Mouse (Mus musculus) MEL (cell line): ENCODE measurements around the gene Iqgap3. TPM values are rescaled to one million over a fixed set of nuclear protein-coding genes. Genes with fewer than 3 reads are reported as not detected.

Experiments
- DNase-seq: peaks from one replicate; pipeline ENCODE4 v3.0.0; 2011; ENCODE audit warnings: low read depth, low spot score
- H3K27ac ChIP-seq: 2 replicates; pipeline ENCODE4 v1.5.1; 2012; ENCODE audit warnings: low read depth, mild to moderate bottlenecking, control low read depth, low read length, moderate library complexity; ENCODE audit not compliant: control insufficient read depth
- H3K27me3 ChIP-seq, 2 experiments: fragments of 150-350 bp in 1 of 2; sonication (generic) in 1 of 2; 2 replicates each; pipeline ENCODE4 v1.6.1; 2012; ENCODE audit warnings: low read length in 2 of 2, mild to moderate bottlenecking in 2 of 2, improper control_type of control experiment in 1 of 2, moderate library complexity in 1 of 2; ENCODE audit not compliant: insufficient read depth in 2 of 2, control insufficient read depth in 1 of 2
- H3K36me3 ChIP-seq, 2 experiments: 2 replicates each; pipeline ENCODE4 v1.6.1; 2012 to 2014; ENCODE audit warnings: low read length in 2 of 2, improper control_type of control experiment in 1 of 2, inconsistent platforms in 1 of 2, mild to moderate bottlenecking in 1 of 2; ENCODE audit not compliant: insufficient read depth in 2 of 2, control insufficient read depth in 1 of 2
- H3K4me1 ChIP-seq, 2 experiments: fragments of 150-350 bp in 1 of 2; sonication (generic) in 1 of 2; 2 replicates each; pipeline ENCODE4 v1.6.1; 2012; ENCODE audit warnings: low read length in 2 of 2, improper control_type of control experiment in 1 of 2, mild to moderate bottlenecking in 1 of 2; ENCODE audit not compliant: insufficient read depth in 2 of 2, control insufficient read depth in 1 of 2
- H3K4me3 ChIP-seq, 2 experiments: fragments of 150-350 bp in 1 of 2; sonication (generic) in 1 of 2; 2 replicates each; pipeline ENCODE4 v1.5.1; 2012; ENCODE audit warnings: low read depth in 2 of 2, low read length in 2 of 2, mild to moderate bottlenecking in 2 of 2, moderate library complexity in 2 of 2, control low read depth in 1 of 2, improper control_type of control experiment in 1 of 2; ENCODE audit not compliant: control insufficient read depth in 1 of 2, insufficient read depth in 1 of 2
- H3K79me2 ChIP-seq: 2 replicates; pipeline ENCODE4 v1.6.1; 2012; ENCODE audit warnings: mild to moderate bottlenecking, low read length, moderate library complexity; ENCODE audit not compliant: control insufficient read depth, poor library complexity, insufficient read depth
- H3K9ac ChIP-seq: 2 replicates; pipeline ENCODE4 v1.6.1; 2012; ENCODE audit warnings: low read depth, mild to moderate bottlenecking, control low read depth, low read length, moderate library complexity; ENCODE audit not compliant: control insufficient read depth, poor library complexity, severe bottlenecking
- H3K9me3 ChIP-seq: fragments of 150-350 bp; sonication (generic); replicated peaks from 2 replicates; pipeline ENCODE4 v1.6.1; 2012; ENCODE audit warnings: mild to moderate bottlenecking, low read length, improper control_type of control experiment, moderate library complexity; ENCODE audit not compliant: insufficient read depth
- BHLHE40 ChIP-seq: IDR thresholded peaks from 2 replicates; pipeline ENCODE4 v1.6.1; 2012; ENCODE audit warnings: low read depth, mild to moderate bottlenecking, inconsistent platforms, low read length, improper control_type of control experiment, borderline replicate concordance
- CHD1 ChIP-seq: IDR thresholded peaks from 2 replicates; pipeline ENCODE4 v1.6.1; 2012; ENCODE audit warnings: low read depth, mild to moderate bottlenecking, inconsistent platforms, low read length, improper control_type of control experiment
- CTCF ChIP-seq, 3 experiments: IDR thresholded peaks in 2 of 3; conservative IDR thresholded peaks in 1 of 3; 2 replicates each; pipeline ENCODE4 v1.5.1; 2011 to 2012; ENCODE audit warnings: low read length in 3 of 3, low read depth in 2 of 3, mild to moderate bottlenecking in 2 of 3, improper control_type of control experiment in 1 of 3, inconsistent platforms in 1 of 3, mixed read lengths in 1 of 3, moderate library complexity in 1 of 3; ENCODE audit not compliant: control insufficient read depth in 1 of 3, insufficient read depth in 1 of 3, poor library complexity in 1 of 3, severe bottlenecking in 1 of 3
- GABPA ChIP-seq: IDR thresholded peaks from 2 replicates; pipeline ENCODE4 v1.6.1; 2012; ENCODE audit warnings: low read depth, mild to moderate bottlenecking, inconsistent platforms, low read length, improper control_type of control experiment, moderate library complexity
- GATA1 ChIP-seq: IDR thresholded peaks from 2 replicates; pipeline ENCODE4 v1.6.1; 2011; ENCODE audit warnings: low read depth, low read length, improper control_type of control experiment
- JUND ChIP-seq: IDR thresholded peaks from 2 replicates; pipeline ENCODE4 v1.6.1; 2011; ENCODE audit warnings: low read depth, mild to moderate bottlenecking, improper control_type of control experiment, low read length
- KAT2A ChIP-seq: conservative IDR thresholded peaks from 2 replicates; pipeline ENCODE4 v1.6.1; 2012; ENCODE audit warnings: low read depth, low read length, improper control_type of control experiment, inconsistent platforms
- MAX ChIP-seq: IDR thresholded peaks from 2 replicates; pipeline ENCODE4 v1.6.1; 2011; ENCODE audit warnings: low read length, improper control_type of control experiment
- MYB ChIP-seq: IDR thresholded peaks from 2 replicates; pipeline ENCODE4 v1.6.1; 2011; ENCODE audit warnings: mild to moderate bottlenecking, low read depth, low read length, improper control_type of control experiment
- NRF1 ChIP-seq: IDR thresholded peaks from 2 replicates; pipeline ENCODE4 v1.6.1; 2014; ENCODE audit warnings: low read depth, mild to moderate bottlenecking, inconsistent platforms, low read length, improper control_type of control experiment, moderate library complexity; ENCODE audit not compliant: poor library complexity, insufficient read depth, severe bottlenecking
- POLR2A ChIP-seq, 2 experiments: IDR thresholded peaks; 2 replicates each; pipeline ENCODE4 v1.6.1; 2011 to 2012; ENCODE audit warnings: low read length in 2 of 2, mild to moderate bottlenecking in 2 of 2, control low read depth in 1 of 2, improper control_type of control experiment in 1 of 2, low read depth in 1 of 2, moderate library complexity in 1 of 2; ENCODE audit not compliant: control insufficient read depth in 1 of 2, insufficient read depth in 1 of 2, poor library complexity in 1 of 2
- POLR2AphosphoS2 ChIP-seq: IDR thresholded peaks from 2 replicates; pipeline ENCODE4 v1.6.1; 2011; ENCODE audit warnings: low read length, improper control_type of control experiment
- POLR2AphosphoS5 ChIP-seq: IDR thresholded peaks from 2 replicates; pipeline ENCODE4 v1.6.1; 2012; ENCODE audit warnings: low read depth, borderline replicate concordance, mild to moderate bottlenecking, inconsistent platforms, low read length, moderate library complexity, mixed read lengths
- RCOR1 ChIP-seq: IDR thresholded peaks from 2 replicates; pipeline ENCODE4 v1.6.1; 2012; ENCODE audit warnings: low read depth, mild to moderate bottlenecking, inconsistent platforms, low read length, improper control_type of control experiment
- SIN3A ChIP-seq: IDR thresholded peaks from 2 replicates; pipeline ENCODE4 v1.6.1; 2012; ENCODE audit warnings: low read length, improper control_type of control experiment, inconsistent platforms
- SMC3 ChIP-seq: IDR thresholded peaks from 2 replicates; pipeline ENCODE4 v1.6.1; 2011; ENCODE audit warnings: low read depth, low read length, improper control_type of control experiment
- TBP ChIP-seq: IDR thresholded peaks from 2 replicates; pipeline ENCODE4 v1.8.0; 2011; ENCODE audit warnings: low read depth, low read length, improper control_type of control experiment
- TCF12 ChIP-seq: IDR thresholded peaks from 2 replicates; pipeline ENCODE4 v1.6.1; 2014; ENCODE audit warnings: low read depth, mild to moderate bottlenecking, inconsistent platforms, low read length, improper control_type of control experiment, moderate library complexity
- UBTF ChIP-seq: IDR thresholded peaks from 2 replicates; pipeline ENCODE4 v1.6.1; 2012; ENCODE audit warnings: low read depth, mild to moderate bottlenecking, inconsistent platforms, low read length, improper control_type of control experiment, moderate library complexity, borderline replicate concordance; ENCODE audit not compliant: insufficient read depth
- USF1 ChIP-seq: IDR thresholded peaks from 2 replicates; pipeline ENCODE4 v1.6.1; 2014; ENCODE audit warnings: low read depth, mild to moderate bottlenecking, inconsistent platforms, low read length, improper control_type of control experiment, moderate library complexity
- USF2 ChIP-seq, 2 experiments: IDR thresholded peaks; 2 replicates each; pipeline ENCODE4 v1.6.1; 2011 to 2012; ENCODE audit warnings: improper control_type of control experiment in 2 of 2, low read length in 2 of 2, borderline replicate concordance in 1 of 2, inconsistent platforms in 1 of 2, low read depth in 1 of 2, mild to moderate bottlenecking in 1 of 2; ENCODE audit not compliant: insufficient read depth in 1 of 2
- ZNF384 ChIP-seq: IDR thresholded peaks from 2 replicates; pipeline ENCODE4 v1.6.1; 2012; ENCODE audit warnings: low read depth, mild to moderate bottlenecking, inconsistent platforms, low read length, improper control_type of control experiment
- polyA plus RNA-seq, 2 experiments: library from polyadenylated mRNA; stranded (reverse) in 1 of 2; unstranded in 1 of 2; fragments of >175 nt in 1 of 2; fragments of >200 nt in 1 of 2; gene quantifications; 2 replicates each; pipeline versions ENCODE4 v1.2.1 to v1.2.4; 2012; ENCODE audit warnings: low replicate concordance in 2 of 2, low read depth in 1 of 2; ENCODE audit not compliant: insufficient read length in 2 of 2, insufficient read depth in 1 of 2, missing spikeins in 1 of 2
- total RNA-seq: library from RNA; depleted of rRNA; stranded (reverse); fragments of 300-350 nt; gene quantifications from 2 replicates; pipeline ENCODE4 v1.2.3, GENCODE M21; 2012

Iqgap3 gene
- total and polyA plus RNA-seq, 3 experiments, result 21.1 to 42.5 TPM; not detected in 1

GRCm38 (mm10) chr3:88121164-88122131 is 39.7 kb downstream of the Iqgap3 start:
- Histone ChIP-seq H3K27ac (no peak overlapping the region), H3K9me3 (no peaks in the 10 kb centered on the region), H3K4me1 (no peaks in the 10 kb centered on the region), H3K79me2 (no peaks in the 10 kb centered on the region), H3K9ac (no peak overlapping the region), H3K27me3 (no peaks in the 10 kb centered on the region; a peak in 1 of 4 replicates), H3K4me3 (no peak overlapping the region), H3K36me3 (peaks cover 0 to 1% of the 10 kb centered on the region in 2 experiments; a peak in 2 of 4 replicates)
- no peak for TF ChIP-seq MAX
- no peak for TF ChIP-seq POLR2AphosphoS5
- TF ChIP-seq USF1, result no peak
- no peak for TF ChIP-seq TCF12
- no peak for TF ChIP-seq BHLHE40
- TF ChIP-seq TBP, result no peak
- TF ChIP-seq UBTF, result no peak
- TF ChIP-seq ZNF384, result no peak
- TF ChIP-seq JUND, result no peak
- TF ChIP-seq RCOR1, result no peak
- no peak for TF ChIP-seq CHD1
- no peak for TF ChIP-seq GABPA
- DNase-seq, result no peak

GRCm38 (mm10) chr3:88125195-88125594 is 43.4 kb downstream of the Iqgap3 start:
- Histone ChIP-seq H3K36me3 (peaks cover 0 to 11% of the 10 kb centered on the region in 2 experiments; a peak in 2 of 4 replicates), H3K27ac (no peak overlapping the region), H3K79me2 (no peaks in the 10 kb centered on the region), H3K9ac (no peak overlapping the region)
- TF ChIP-seq TBP (no peak), NRF1 (no peak), KAT2A (no peak), MYB (no peak), POLR2A (IDR thresholded peaks at IDR 0.05; ENCODE audit: control insufficient read depth in 1 of 2, insufficient read depth in 1 of 2, low read depth in 1 of 2, low read length in 2 of 2, poor library complexity in 1 of 2) (no peak), USF2 (IDR thresholded peaks at IDR 0.05; ENCODE audit: borderline replicate concordance in 1 of 2, insufficient read depth in 1 of 2, low read depth in 1 of 2, low read length in 2 of 2) (no peak), SIN3A (no peak; the same call in 1 of the 2 replicates), CHD1 (no peak), GATA1 (0 out of 2 replicates have a peak, but pooled peaks have one; percentile 20), CTCF (IDR thresholded peaks at IDR 0.05 in 2 of 3, conservative IDR thresholded peaks at IDR 0.05 in 1 of 3; ENCODE audit: control insufficient read depth in 1 of 3, insufficient read depth in 1 of 3, low read depth in 2 of 3, low read length in 3 of 3, poor library complexity in 1 of 3, severe bottlenecking in 1 of 3) (no peak), POLR2AphosphoS2 (no peak), GABPA (no peak), SMC3 (no peak), ZNF384 (peak; percentile 61; the same call in 1 of the 2 replicates)
- TF ChIP-seq, all 39 proteins: peak for 2
- H3K9me3 ChIP-seq, result no peaks in the 10 kb centered on the region
- H3K4me3 ChIP-seq, result no peak overlapping the region
- H3K27me3 ChIP-seq, result no peaks in the 10 kb centered on the region; a peak in 1 of 4 replicates
- peaks cover 3 to 12% of the 10 kb centered on the region in 2 experiments for H3K4me1 ChIP-seq
- DNase-seq, result peak; percentile 36
